Mouse (Mus musculus) cerebellum, adult 2 months (tissue): Measurements from ENCODE around the gene Lzts2. TPM values are rescaled to one million over a fixed set of nuclear protein-coding genes. Genes with fewer than 3 reads are reported as not detected.

Experiments used
- DNase-seq, 2 experiments: peaks; one replicate each; pipeline ENCODE4 v3.0.0; 2021
- H3K27ac ChIP-seq: fragments of 200-500 bp; 2 replicates; pipeline ENCODE4 v1.5.1; 2012; ENCODE audit warnings: low read length, control low read depth, inconsistent platforms; ENCODE audit not compliant: insufficient read depth
- H3K27me3 ChIP-seq: fragments of 200-500 bp; 2 replicates; pipeline ENCODE4 v1.6.1; 2012; ENCODE audit warnings: inconsistent platforms, mild to moderate bottlenecking, low read length, moderate library complexity; ENCODE audit not compliant: control insufficient read depth, insufficient read depth
- H3K4me1 ChIP-seq: fragments of 200-500 bp; 2 replicates; pipeline ENCODE4 v1.6.1; 2011; ENCODE audit warnings: low read length; ENCODE audit not compliant: control insufficient read depth, insufficient read depth
- H3K4me3 ChIP-seq: fragments of 200-500 bp; replicated peaks from 2 replicates; pipeline ENCODE3; 2011; ENCODE audit warnings: mild to moderate bottlenecking, low read depth, low read length, control low read depth; ENCODE audit not compliant: insufficient read depth
- CTCF ChIP-seq: fragments of 200-500 bp; IDR thresholded peaks from 2 replicates; pipeline ENCODE4 v1.5.1; 2011; ENCODE audit warnings: low read depth, mild to moderate bottlenecking, control low read depth, low read length, moderate library complexity, borderline replicate concordance; ENCODE audit not compliant: insufficient read depth
- POLR2A ChIP-seq: fragments of 200-500 bp; IDR thresholded peaks from 2 replicates; pipeline ENCODE4 v1.6.1; 2011; ENCODE audit warnings: low read length, control low read depth, borderline replicate concordance; ENCODE audit not compliant: insufficient read depth
- WGBS: fragments of 180-500 bp; shearing (Covaris S2); methylation state at CpG from one replicate; pipeline ENCODE4 v1.1.7; 2018; 5-methylcytosine and 5-hydroxymethylcytosine counted together
- polyA plus RNA-seq: library from polyadenylated mRNA; depleted of rRNA; stranded (reverse); fragments of >200 nt; gene quantifications from 2 replicates; pipeline ENCODE4 v1.2.3, GENCODE M21; 2012

Lzts2 gene
- polyA plus RNA-seq, 1 experiment: 56.3 TPM

GRCm38 (mm10) chr19:44984420-44984819 lies 29.8 kb upstream of the Lzts2 start:
- no peaks in the 10 kb centered on the region for H3K4me1 ChIP-seq
- H3K27me3 ChIP-seq: no peaks in the 10 kb centered on the region
- no peak for DNase-seq
- WGBS: 90% methylated on average over 4 of the region's 4 CpGs
- no peak overlapping the region for H3K4me3 ChIP-seq
- no peak for TF ChIP-seq POLR2A
- no peak for TF ChIP-seq CTCF
- H3K27ac ChIP-seq: no peak overlapping the region

GRCm38 (mm10) chr19:44985159-44985988 lies 28.8 kb upstream of the Lzts2 start:
- TF ChIP-seq CTCF (no peak), POLR2A (no peak)
- no peaks in the 10 kb centered on the region for H3K27me3 ChIP-seq
- peaks cover 3% of the 10 kb centered on the region; the same call in 1 of the 2 replicates for H3K4me1 ChIP-seq
- WGBS: 70% methylated on average over 5 of the region's 5 CpGs
- no peak for DNase-seq
- H3K4me3 ChIP-seq: no peak overlapping the region
- no peak overlapping the region for H3K27ac ChIP-seq

- Histone ChIP-seq H3K4me1 (peaks cover 3% of the 10 kb centered on the region; the same call in 1 of the 2 replicates), H3K27ac (no peak overlapping the region), H3K4me3 (no peak overlapping the region), H3K27me3 (no peaks in the 10 kb centered on the region)
- no peak for DNase-seq
- 78% methylated on average over 6 of the region's 6 CpGs for WGBS
- TF ChIP-seq CTCF: no peak
- TF ChIP-seq POLR2A: no peak
Observed at GRCm38 (mm10) chr19:44987004-44987403, 27.2 kb upstream of the Lzts2 start.

GRCm38 (mm10) chr19:44987851-44988250 lies 26.4 kb upstream of the Lzts2 start:
- no peaks in the 10 kb centered on the region for H3K27me3 ChIP-seq
- TF ChIP-seq CTCF (no peak), POLR2A (no peak)
- WGBS: 63% methylated on average over 6 of the region's 6 CpGs
- DNase-seq: no peak
- H3K4me1 ChIP-seq: peaks cover 3% of the 10 kb centered on the region; the same call in 1 of the 2 replicates
- no peak overlapping the region for H3K27ac ChIP-seq
- H3K4me3 ChIP-seq: no peak overlapping the region

GRCm38 (mm10) chr19:44988321-44988720 lies 25.9 kb upstream of the Lzts2 start:
- DNase-seq: no peak
- H3K27ac ChIP-seq: no peak overlapping the region
- peaks cover 3% of the 10 kb centered on the region; the same call in 1 of the 2 replicates for H3K4me1 ChIP-seq
- H3K4me3 ChIP-seq: peak overlapping the region; percentile 74
- WGBS: 33% methylated on average over 9 of the region's 9 CpGs
- TF ChIP-seq POLR2A (no peak), CTCF (no peak)
- H3K27me3 ChIP-seq: no peaks in the 10 kb centered on the region

GRCm38 (mm10) chr19:44988831-44989566 lies 25.2 kb upstream of the Lzts2 start, which contains the start of gene Sema4g:
Gene Sema4g (plus strand): TSS chr19:44989101.
- DNase-seq: peak; percentile 45 to 62
- 1% methylated on average over 56 of the region's 58 CpGs for WGBS
- Histone ChIP-seq H3K4me1 (peaks cover 3% of the 10 kb centered on the region; the same call in 1 of the 2 replicates), H3K27me3 (no peaks in the 10 kb centered on the region), H3K27ac (peak within 1 kb of the TSS; percentile 58), H3K4me3 (peak within 1 kb of the TSS; percentile 74)
- TF ChIP-seq CTCF (peak; percentile 36; the same call in 1 of the 2 replicates), POLR2A (no peak)

- H3K4me1 ChIP-seq: peaks cover 3% of the 10 kb centered on the region; the same call in 1 of the 2 replicates
- peak overlapping the region; percentile 74 for H3K4me3 ChIP-seq
- no peaks in the 10 kb centered on the region for H3K27me3 ChIP-seq
- peak overlapping the region; percentile 58 for H3K27ac ChIP-seq
- no peak for TF ChIP-seq CTCF
- TF ChIP-seq POLR2A: no peak
- 7% methylated on average over 22 of the region's 22 CpGs for WGBS
- peak in 1 of 2 experiments; percentile 54 for DNase-seq
Observed at GRCm38 (mm10) chr19:44989567-44990495, 24.4 kb upstream of the Lzts2 start.

GRCm38 (mm10) chr19:44991031-44991430 lies 23.2 kb upstream of the Lzts2 start:
- no peak for DNase-seq
- TF ChIP-seq POLR2A (no peak), CTCF (no peak)
- Histone ChIP-seq H3K4me1 (peaks cover 3% of the 10 kb centered on the region; the same call in 1 of the 2 replicates), H3K4me3 (no peak overlapping the region), H3K27ac (no peak overlapping the region), H3K27me3 (no peaks in the 10 kb centered on the region)
- 89% methylated on average over 8 of the region's 8 CpGs for WGBS
